Mouse (Mus musculus): ENCODE results near the gene 1300017J02Rik.

1300017J02Rik gene

DNA sequence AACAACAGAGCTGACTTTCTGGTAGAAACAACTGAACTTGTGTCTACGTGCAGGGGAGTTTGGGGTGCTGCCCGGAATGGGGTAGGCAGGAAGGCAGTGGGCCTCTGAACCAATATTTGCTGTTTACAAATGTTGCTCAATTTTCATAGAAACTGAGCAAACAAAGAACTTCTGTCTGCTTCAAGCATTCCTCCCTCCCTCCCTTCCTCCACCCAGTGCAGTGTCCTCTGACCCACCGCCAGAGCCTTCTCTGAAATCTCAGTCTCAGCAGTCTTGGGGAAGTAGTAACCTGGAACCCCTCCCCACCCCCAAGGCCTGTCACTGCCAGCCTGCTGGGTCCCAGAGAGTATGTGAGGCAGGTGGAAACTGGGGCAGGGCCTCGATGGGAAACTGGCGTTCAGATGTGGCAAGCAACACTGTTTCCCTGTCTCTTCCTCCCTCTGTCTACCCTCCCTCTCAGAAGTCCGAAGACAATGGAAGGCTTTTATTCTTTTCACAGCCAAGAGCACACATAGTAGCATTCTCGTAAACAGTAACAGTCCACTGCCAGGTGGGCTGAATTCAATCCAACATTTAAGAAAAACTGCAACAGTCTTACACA, 70.2 kb downstream of the 1300017J02Rik start:
- Histone ChIP-seq H3K36me3 (ENCODE audit: control insufficient read depth, insufficient read depth, low read length, poor library complexity, severe bottlenecking) (no peaks in the 10 kb centered on the region), H3K27me3 (ENCODE audit: control insufficient read depth, insufficient read depth, low read length, poor library complexity, severe bottlenecking) (no peaks in the 10 kb centered on the region)
- DNase-seq (ENCODE audit: low read depth, low spot score) = no peak

DNA sequence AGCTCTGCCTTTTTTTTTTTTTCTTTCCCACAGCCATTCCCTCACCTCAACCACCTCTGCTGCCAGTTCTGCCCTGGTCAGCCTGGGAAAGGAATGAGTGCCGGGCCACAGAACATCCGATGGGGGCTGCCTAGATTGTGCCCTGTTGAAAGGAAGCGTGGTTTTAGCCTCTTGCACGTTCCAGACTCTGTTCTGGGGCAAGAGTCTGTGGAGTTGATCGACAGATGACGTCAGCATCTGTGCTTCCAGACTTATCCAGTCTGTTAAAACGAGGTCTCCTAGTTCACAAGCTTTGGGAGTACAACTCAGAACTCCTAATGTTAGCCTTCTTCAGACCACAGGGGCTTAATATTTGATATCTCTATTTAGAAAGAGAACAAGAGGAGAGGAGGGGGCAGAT, 70.8 kb downstream of the 1300017J02Rik start:
- Histone ChIP-seq H3K27me3 (ENCODE audit: control insufficient read depth, insufficient read depth, low read length, poor library complexity, severe bottlenecking) (no peaks in the 10 kb centered on the region), H3K36me3 (ENCODE audit: control insufficient read depth, insufficient read depth, low read length, poor library complexity, severe bottlenecking) (no peaks in the 10 kb centered on the region)
- no peak for DNase-seq (ENCODE audit: low read depth, low spot score)

DNA sequence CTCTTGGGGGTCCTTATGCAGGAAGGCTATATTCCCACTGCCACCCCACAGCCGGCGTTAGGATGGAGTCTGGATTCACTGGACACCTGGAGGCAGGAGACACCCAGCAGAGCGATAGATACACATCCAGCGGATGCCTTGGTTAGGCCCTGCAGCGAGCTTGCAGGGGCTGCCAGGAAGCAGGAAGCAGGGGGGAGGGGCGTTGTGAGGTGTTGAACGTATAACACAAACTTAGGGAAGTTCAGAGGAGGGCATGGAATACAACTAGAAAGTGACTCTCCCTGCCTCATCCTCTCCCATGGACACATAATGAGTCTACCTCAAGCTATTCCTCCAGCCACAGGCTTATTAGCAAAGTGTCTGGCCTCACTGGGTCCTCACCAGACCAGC, 71.9 kb downstream of the 1300017J02Rik start:
- Histone ChIP-seq H3K27me3 (ENCODE audit: control insufficient read depth, insufficient read depth, low read length, poor library complexity, severe bottlenecking) (no peaks in the 10 kb centered on the region), H3K36me3 (ENCODE audit: control insufficient read depth, insufficient read depth, low read length, poor library complexity, severe bottlenecking) (no peaks in the 10 kb centered on the region)
- no peak for DNase-seq (ENCODE audit: low read depth, low spot score)

DNA sequence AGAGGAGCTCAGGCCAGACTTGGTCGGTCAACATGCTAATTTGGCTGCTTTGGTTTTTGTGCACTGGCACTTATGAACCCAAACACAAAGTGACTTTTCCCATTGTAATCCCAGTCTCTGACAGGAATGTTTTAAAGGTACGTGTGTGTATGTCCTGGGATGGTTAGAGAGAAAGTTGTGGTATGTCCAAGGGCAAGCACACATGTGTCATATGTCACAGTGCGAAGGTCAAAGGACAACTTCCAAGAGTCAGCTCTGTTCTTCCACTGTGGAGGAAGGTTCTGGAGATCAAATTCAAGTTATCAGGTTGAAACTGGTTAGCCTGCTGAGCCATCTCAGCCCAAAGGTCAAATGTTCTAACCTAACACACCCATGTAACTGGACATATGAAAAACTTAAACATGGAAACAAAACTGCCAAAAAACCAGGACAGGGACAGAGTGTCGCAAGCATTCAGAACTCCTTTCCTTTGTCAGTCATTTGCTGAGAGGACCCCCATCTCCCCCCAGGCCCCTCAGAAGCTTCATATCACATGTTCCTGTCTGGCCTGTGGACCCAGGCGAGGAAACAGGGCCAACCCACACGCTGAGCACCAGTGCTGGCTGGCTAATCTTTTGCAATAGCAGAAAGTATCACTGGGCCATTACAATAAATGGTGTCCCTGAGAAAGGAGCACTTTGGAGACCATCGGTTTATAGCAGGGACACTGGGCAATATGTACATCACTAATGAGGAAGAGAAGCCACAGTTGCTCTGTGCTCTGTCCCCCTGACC, 72.5 kb downstream of the 1300017J02Rik start:
- DNase-seq (ENCODE audit: low read depth, low spot score) = no peak
- Histone ChIP-seq H3K27me3 (ENCODE audit: control insufficient read depth, insufficient read depth, low read length, poor library complexity, severe bottlenecking) (no peaks in the 10 kb centered on the region), H3K36me3 (ENCODE audit: control insufficient read depth, insufficient read depth, low read length, poor library complexity, severe bottlenecking) (no peaks in the 10 kb centered on the region)

DNA sequence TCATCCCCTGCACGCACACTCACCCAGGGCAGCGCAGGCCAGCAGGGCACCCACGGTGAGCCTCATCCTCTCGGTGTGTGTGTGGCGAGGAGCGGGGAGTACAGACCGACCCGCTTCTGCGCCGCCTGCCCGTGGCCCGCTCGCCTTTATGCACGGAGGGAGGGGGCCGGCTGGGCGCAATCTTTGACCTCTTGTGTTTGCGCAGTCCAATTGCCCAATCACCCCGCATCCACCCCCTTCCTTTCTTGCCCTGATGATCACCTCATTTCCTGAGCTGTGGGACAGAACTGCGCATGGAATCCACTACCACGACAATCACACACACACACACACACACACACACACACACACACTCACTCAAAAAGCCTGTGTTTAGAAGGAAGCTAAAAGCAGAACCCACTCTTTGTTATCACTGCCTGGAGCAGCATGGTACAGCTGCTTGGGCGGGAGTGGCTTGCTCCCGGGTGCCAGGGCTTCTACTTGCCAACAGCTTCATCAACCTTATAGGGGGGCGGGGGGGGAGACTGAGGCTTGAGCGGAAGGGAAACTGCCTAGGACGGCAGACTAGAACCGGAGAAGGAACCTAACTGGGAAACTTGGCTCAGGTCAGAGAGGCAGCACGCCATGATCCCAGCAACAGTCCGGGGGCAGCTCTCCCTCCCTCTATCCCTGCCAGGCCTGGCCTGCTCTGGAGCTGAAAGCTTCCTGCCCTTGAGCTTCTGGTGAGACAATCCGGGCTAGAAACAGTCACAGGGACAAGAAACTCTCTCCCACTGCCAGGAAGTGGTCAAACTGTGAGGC, 74.5 kb downstream of the 1300017J02Rik start, which contains the start of the genes Gm20425 and Trf:
Gene Gm20425, minus strand, starts transcription at position 157 of the 801 bp plus-strand sequence.
Gene Trf, minus strand, starts transcription at position 294 of the 801 bp plus-strand sequence.
- Histone ChIP-seq H3K27me3 (ENCODE audit: control insufficient read depth, insufficient read depth, low read length, poor library complexity, severe bottlenecking) (no peaks in the 10 kb centered on the region), H3K36me3 (ENCODE audit: control insufficient read depth, insufficient read depth, low read length, poor library complexity, severe bottlenecking) (no peaks in the 10 kb centered on the region)
- peak; percentile 25 for DNase-seq (ENCODE audit: low read depth, low spot score)

DNA sequence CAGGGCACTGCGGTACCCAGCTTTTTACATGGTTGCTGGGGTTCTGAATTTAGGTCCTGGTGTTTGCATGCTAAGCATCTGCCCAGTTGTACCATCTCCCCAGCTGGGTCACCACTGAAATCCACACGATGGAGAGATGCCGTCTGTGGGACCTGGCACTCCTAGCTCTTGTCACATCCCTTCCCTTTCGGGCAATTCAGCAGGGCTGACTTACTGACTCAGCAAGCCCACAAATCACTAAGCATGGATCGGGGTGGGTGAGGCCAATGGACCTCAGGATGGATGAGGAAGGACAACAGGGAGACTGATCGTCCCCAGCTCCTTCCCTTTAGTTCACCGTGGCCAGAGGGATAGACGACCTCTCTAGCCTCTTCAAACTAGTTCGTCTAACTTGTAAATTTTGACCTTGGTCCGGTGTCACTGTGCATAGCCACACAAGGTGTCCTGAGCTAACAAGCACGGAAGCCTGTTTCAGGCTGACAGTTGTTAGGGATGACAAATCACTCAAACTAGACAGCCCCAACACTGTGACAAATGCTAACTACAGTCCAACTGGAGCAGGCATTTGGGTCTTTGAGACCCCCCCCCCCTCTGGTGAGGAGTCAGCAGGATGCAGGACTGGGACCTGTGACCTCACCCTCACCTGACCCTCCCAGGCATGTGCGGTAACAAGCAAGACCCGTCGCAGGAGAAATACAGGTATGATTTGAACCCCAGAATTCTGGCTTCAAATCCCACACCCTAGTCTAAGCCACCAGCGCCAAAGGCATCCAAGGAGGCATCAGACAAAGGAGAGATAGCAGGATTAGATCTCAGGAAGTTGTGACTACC, 75.6 kb downstream of the 1300017J02Rik start:
- Histone ChIP-seq H3K36me3 (ENCODE audit: control insufficient read depth, insufficient read depth, low read length, poor library complexity, severe bottlenecking) (no peaks in the 10 kb centered on the region), H3K27me3 (ENCODE audit: control insufficient read depth, insufficient read depth, low read length, poor library complexity, severe bottlenecking) (no peaks in the 10 kb centered on the region)
- no peak for DNase-seq (ENCODE audit: low read depth, low spot score)

DNA sequence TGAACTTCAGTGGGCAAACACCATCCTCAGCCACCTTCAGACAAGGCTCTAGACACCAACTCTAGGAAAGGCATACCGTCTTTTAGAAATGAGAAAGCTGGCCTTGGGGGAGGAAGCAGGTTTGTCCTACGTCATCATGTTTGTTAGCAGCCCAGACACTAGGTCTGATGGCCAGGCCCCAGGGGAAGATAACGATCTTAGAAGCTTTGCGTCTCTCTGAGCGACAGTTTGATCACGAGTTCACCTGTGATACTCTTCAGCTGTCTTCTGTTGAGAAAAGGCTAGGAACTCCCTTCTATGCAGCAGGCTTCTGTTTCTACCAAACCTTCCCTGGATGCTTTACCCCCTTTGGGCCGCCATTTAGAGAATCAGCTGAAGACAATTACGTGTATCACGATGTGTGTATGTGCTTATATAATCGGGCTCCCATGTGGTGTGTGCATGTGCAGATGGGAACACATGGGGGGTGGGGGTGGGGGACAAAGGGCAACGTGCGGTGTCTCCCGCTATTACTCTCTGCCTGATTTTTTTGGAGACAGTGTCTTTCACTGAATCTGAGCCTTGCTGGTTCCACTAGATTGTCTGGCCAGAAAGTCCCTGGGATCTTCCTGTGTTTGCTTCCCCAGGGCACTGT, 76.4 kb downstream of the 1300017J02Rik start:
- no peaks in the 10 kb centered on the region for H3K27me3 ChIP-seq (ENCODE audit: control insufficient read depth, insufficient read depth, low read length, poor library complexity, severe bottlenecking)
- no peak for DNase-seq (ENCODE audit: low read depth, low spot score)
- no peaks in the 10 kb centered on the region for H3K36me3 ChIP-seq (ENCODE audit: control insufficient read depth, insufficient read depth, low read length, poor library complexity, severe bottlenecking)

DNA sequence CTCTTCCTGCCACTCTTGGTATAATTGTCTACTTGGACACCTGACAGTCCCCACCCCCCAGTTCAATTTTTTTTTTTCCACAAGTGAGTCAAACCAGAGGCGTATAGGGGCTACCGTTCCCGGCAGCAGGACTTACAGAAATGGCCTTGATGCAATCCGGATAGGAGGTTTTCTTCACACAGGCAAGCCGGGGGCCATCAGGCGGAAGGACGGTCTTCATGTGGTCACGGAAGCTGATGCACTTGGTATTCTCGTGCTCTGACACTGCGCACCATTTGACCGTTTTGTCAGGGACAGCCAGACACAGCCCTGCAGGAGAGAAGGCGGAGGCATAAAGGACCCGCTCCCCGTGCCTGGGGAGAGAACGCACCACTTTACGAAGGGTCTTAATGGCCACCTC, 77.1 kb downstream of the 1300017J02Rik start:
- H3K27me3 ChIP-seq (ENCODE audit: control insufficient read depth, insufficient read depth, low read length, poor library complexity, severe bottlenecking) = no peaks in the 10 kb centered on the region
- no peak for DNase-seq (ENCODE audit: low read depth, low spot score)
- H3K36me3 ChIP-seq (ENCODE audit: control insufficient read depth, insufficient read depth, low read length, poor library complexity, severe bottlenecking) = no peaks in the 10 kb centered on the region

DNA sequence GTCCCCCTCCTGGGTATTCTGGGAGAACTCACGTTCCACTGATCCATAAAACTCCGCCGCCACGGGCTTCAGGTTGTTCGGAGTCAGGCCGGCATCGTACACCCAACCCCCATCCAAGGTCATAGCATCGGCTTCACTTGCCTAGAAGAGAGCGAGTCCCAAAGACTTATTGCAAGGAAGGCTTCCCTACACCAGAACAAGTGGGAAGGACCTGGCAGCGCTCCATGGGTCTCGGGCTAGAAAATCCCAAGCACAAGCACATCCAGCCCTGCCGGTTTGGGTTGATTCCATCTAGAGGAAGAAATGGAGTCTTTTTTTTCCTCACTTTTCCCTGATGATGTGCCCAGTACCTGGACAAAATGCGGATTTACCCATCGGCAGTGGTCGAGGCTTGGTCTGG, 78.1 kb downstream of the 1300017J02Rik start:
- H3K36me3 ChIP-seq (ENCODE audit: control insufficient read depth, insufficient read depth, low read length, poor library complexity, severe bottlenecking) = no peaks in the 10 kb centered on the region
- no peaks in the 10 kb centered on the region for H3K27me3 ChIP-seq (ENCODE audit: control insufficient read depth, insufficient read depth, low read length, poor library complexity, severe bottlenecking)
- no peak for DNase-seq (ENCODE audit: low read depth, low spot score)

DNA sequence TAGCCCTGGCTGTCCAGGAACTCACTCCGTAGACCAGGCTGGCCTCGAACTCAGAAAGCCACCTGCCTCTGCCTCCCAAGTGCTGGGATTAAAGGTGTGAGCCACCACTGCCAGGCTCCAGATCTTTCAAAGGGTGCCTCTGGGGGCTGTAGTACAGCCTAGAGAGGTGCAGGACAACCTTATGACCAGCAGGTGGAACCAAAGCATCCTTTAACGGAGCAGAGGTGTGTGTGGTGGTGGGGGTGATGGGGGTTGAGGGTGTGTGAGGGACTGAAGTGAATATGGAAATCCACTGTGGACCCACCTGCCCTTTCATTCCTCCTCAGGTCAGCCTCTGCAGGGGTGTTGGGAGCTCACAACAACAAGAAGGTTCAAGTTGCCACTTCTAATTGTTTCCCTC, 79.4 kb downstream of the 1300017J02Rik start:
- no peaks in the 10 kb centered on the region for H3K27me3 ChIP-seq (ENCODE audit: control insufficient read depth, insufficient read depth, low read length, poor library complexity, severe bottlenecking)
- H3K36me3 ChIP-seq (ENCODE audit: control insufficient read depth, insufficient read depth, low read length, poor library complexity, severe bottlenecking) = no peaks in the 10 kb centered on the region
- peak; percentile 58 for DNase-seq (ENCODE audit: low read depth, low spot score)

DNA sequence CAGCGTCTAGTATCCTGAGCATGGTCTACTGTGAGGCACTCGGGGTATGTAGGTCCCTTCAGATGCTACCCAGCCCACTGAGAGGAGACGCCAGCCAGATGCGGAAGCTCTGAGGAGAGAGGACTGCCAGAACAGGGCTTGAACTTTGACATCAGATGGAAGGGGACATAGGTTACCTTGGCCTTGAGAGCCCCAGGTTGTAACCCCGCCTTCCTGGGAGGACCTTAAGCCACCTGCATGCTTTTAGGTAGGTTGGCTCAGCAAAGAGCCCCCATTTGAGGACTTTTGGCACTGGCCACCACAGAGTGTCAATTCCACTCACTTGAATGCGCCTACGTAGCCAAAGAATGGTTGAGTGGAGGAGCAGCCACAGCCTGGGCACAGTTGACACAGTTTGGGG, 80.2 kb downstream of the 1300017J02Rik start:
- no peak for DNase-seq (ENCODE audit: low read depth, low spot score)
- H3K27me3 ChIP-seq (ENCODE audit: control insufficient read depth, insufficient read depth, low read length, poor library complexity, severe bottlenecking) = no peaks in the 10 kb centered on the region
- no peaks in the 10 kb centered on the region for H3K36me3 ChIP-seq (ENCODE audit: control insufficient read depth, insufficient read depth, low read length, poor library complexity, severe bottlenecking)

DNA sequence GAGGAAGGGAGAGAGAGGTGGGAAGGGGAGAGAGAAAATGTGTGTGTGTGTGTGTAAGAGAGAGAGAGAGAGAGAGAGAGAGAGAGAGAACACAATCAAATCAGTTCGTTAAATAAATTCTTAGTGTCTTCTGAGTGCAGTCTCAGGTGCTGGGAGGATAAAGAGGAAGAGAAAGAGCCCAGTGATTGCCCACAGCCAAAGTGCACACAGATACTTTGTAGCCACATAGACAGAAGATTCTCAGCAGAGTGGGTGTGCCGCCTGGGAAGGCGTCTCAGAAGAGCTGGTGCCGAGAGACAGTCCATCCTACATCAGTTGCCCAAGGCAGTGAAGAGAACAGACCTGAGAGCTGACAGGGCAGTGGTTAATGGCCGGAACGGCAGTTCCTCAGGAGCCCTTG, 90.6 kb downstream of the 1300017J02Rik start:
- Histone ChIP-seq H3K36me3 (ENCODE audit: control insufficient read depth, insufficient read depth, low read length, poor library complexity, severe bottlenecking) (no peaks in the 10 kb centered on the region), H3K27me3 (ENCODE audit: control insufficient read depth, insufficient read depth, low read length, poor library complexity, severe bottlenecking) (no peaks in the 10 kb centered on the region)
- DNase-seq (ENCODE audit: low read depth, low spot score) = no peak

DNA sequence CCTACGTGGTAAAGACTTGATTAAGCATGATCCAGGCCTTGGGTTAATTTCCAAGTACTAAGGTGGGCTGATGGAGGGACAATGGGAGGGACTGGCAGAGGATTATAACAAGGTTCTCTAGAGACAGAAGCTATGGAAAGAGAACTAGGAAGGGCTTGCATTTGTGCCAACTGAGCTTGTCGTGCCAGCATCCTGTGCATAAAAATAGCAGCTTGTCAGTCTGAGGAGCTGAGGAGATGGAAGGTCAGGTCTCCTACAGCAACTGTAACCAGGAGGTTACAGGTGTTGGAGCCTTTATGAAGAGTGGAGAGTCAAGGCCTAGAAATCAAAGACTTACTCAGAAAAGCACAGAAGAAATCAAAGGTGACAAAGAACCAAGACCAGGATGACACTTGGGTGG, 91.3 kb downstream of the 1300017J02Rik start:
- no peaks in the 10 kb centered on the region for H3K27me3 ChIP-seq (ENCODE audit: control insufficient read depth, insufficient read depth, low read length, poor library complexity, severe bottlenecking)
- no peaks in the 10 kb centered on the region for H3K36me3 ChIP-seq (ENCODE audit: control insufficient read depth, insufficient read depth, low read length, poor library complexity, severe bottlenecking)
- no peak for DNase-seq (ENCODE audit: low read depth, low spot score)

Measured in splenic B cell, adult 2 months (primary cell).